8 mouse cellular contexts compared by ENCODE assay signal in genomic region chr6:48085521-48086404, GRCm38 (mm10). TPM values are rescaled to one million over a fixed set of nuclear protein-coding genes. Genes with fewer than 3 reads are reported as not detected.
DNase-seq lines count a peak whose midpoint lies in the region; ATAC-seq lines count a peak whose summit lies in the region.

No protein-coding gene starts in this region.

- H3K4me2 ChIP-seq in intestine, embryonic 15.5 days (replicated peaks), result peak overlapping the region; percentile 81
- H3K4me2 ChIP-seq in limb, embryonic 11.5 days (ENCODE audit: low read depth, severe bottlenecking), result peak overlapping the region; percentile 64
- peak overlapping the region; percentile 73 for H3K4me2 ChIP-seq in midbrain, embryonic 12.5 days (replicated peaks)

- peaks cover 4% of the 10 kb centered on the region; the same call in 1 of the 2 replicates for H3K4me1 ChIP-seq in intestine, embryonic 15.5 days (replicated peaks)
- 0 out of 2 replicates have a peak, but pooled peaks cover 2% of the 10 kb centered on the region for H3K4me1 ChIP-seq in limb, embryonic 11.5 days (ENCODE audit: control insufficient read depth, insufficient read depth, low read length)
- H3K4me1 ChIP-seq in midbrain, embryonic 12.5 days, result peaks cover 11% of the 10 kb centered on the region

- peak; percentile 94 for ATAC-seq in intestine, embryonic 15.5 days
- peak; percentile 90 for ATAC-seq in limb, embryonic 11.5 days (ENCODE audit: insufficient number of reproducible peaks, low FRiP score, low TSS enrichment, low read depth)
- ATAC-seq in midbrain, embryonic 12.5 days (ENCODE audit: low FRiP score, low read depth), result peak; percentile 92

- H3K27ac ChIP-seq in intestine, embryonic 15.5 days, result peak overlapping the region; percentile 93
- H3K27ac ChIP-seq in limb, embryonic 11.5 days (replicated peaks; ENCODE audit: low read depth, low read length), result peak overlapping the region; percentile 87
- H3K27ac ChIP-seq in midbrain, embryonic 12.5 days (replicated peaks), result peak overlapping the region; percentile 94

- H3K9me3 ChIP-seq in intestine, embryonic 15.5 days, result no peaks in the 10 kb centered on the region
- H3K9me3 ChIP-seq in limb, embryonic 11.5 days (ENCODE audit: control insufficient read depth, low read length), result no peaks in the 10 kb centered on the region
- no peaks in the 10 kb centered on the region for H3K9me3 ChIP-seq in midbrain, embryonic 12.5 days

- H3K9ac ChIP-seq in intestine, embryonic 15.5 days, result peak overlapping the region; percentile 97
- peak overlapping the region; percentile 96 for H3K9ac ChIP-seq in limb, embryonic 11.5 days (ENCODE audit: low read length)
- H3K9ac ChIP-seq in midbrain, embryonic 12.5 days (replicated peaks), result peak overlapping the region; percentile 97

- 3% methylated on average over 61 of the region's 72 CpGs for WGBS in intestine, embryonic 15.5 days
- 5% methylated on average over 41 of the region's 72 CpGs for WGBS in limb, embryonic 11.5 days
- WGBS in midbrain, embryonic 12.5 days, result 4% methylated on average over 45 of the region's 72 CpGs

- H3K36me3 ChIP-seq in intestine, embryonic 15.5 days, result peaks cover 26% of the 10 kb centered on the region
- H3K36me3 ChIP-seq in limb, embryonic 11.5 days (ENCODE audit: control insufficient read depth, insufficient read depth, low read length), result peaks cover 17% of the 10 kb centered on the region; the same call in 1 of the 2 replicates
- H3K36me3 ChIP-seq in midbrain, embryonic 12.5 days, result peaks cover 28% of the 10 kb centered on the region

- no peaks in the 10 kb centered on the region for H3K27me3 ChIP-seq in intestine, embryonic 15.5 days (replicated peaks)
- H3K27me3 ChIP-seq in limb, embryonic 11.5 days (ENCODE audit: control insufficient read depth, insufficient read depth, low read length), result no peaks in the 10 kb centered on the region
- no peaks in the 10 kb centered on the region for H3K27me3 ChIP-seq in midbrain, embryonic 12.5 days

- peak overlapping the region; percentile 88 for H3K4me3 ChIP-seq in intestine, embryonic 15.5 days (replicated peaks)
- H3K4me3 ChIP-seq in limb, embryonic 11.5 days (ENCODE audit: low read depth, low read length), result peak overlapping the region; percentile 82
- H3K4me3 ChIP-seq in midbrain, embryonic 12.5 days, result peak overlapping the region; percentile 96

- intact Hi-C loops in gastrocnemius, postnatal 36 days (cut with DNase I), result no loop called here

- peak; percentile 85 for DNase-seq in adrenal gland, adult 2 months
- peak; percentile 23 for DNase-seq in embryo, embryonic 11.5 days (ENCODE audit: low read depth, low spot score)
- peak; percentile 49 to 59 for DNase-seq in gastrocnemius, postnatal 36 days
- peak; percentile 72 for DNase-seq in limb, embryonic 11.5 days (ENCODE audit: low spot score)
- peak; percentile 63 for DNase-seq in right cerebral cortex, postnatal 4 days
- DNase-seq in urinary bladder, postnatal 4 days (ENCODE audit: low spot score in 2 of 2), result peak; percentile 68 to 70

RNA-seq across cellular contexts. Expression of gene Zfp746, which starts 0.6 kb away (rescaled TPM):
- total RNA-seq in adrenal gland, adult 2 months (2021), result 10 to 100 TPM; 23.4 to 24.8 TPM
- 21.0 and 23.7 TPM in 2 replicates for polyA plus RNA-seq in adrenal gland, adult 2 months (2012; rRNA removed)
- total RNA-seq in gastrocnemius, postnatal 36 days (2021), result 10 to 100 TPM in 1 of 2 experiments, 1 to 10 TPM in 1; 7.1 to 10.4 TPM
- 15.1 and 15.6 TPM in 2 replicates for polyA plus RNA-seq in intestine, embryonic 15.5 days (2015; fragmentation: Nextera tagmentation; extraction: Ambion mirVana)
- polyA plus RNA-seq in limb, embryonic 11.5 days (2014; fragmentation: Nextera tagmentation; extraction: Ambion mirVana), result 24.4 and 28.6 TPM in 2 replicates
- 29.4 and 29.6 TPM in 2 replicates for polyA plus RNA-seq in midbrain, embryonic 12.5 days (2016; fragmentation: Nextera tagmentation; extraction: Ambion mirVana)

RNA-seq across cellular contexts. Expression of gene Zfp777, which starts 37.1 kb away (rescaled TPM):
- total RNA-seq in adrenal gland, adult 2 months (2021), result 10 to 100 TPM; 20.1 to 24.3 TPM
- polyA plus RNA-seq in adrenal gland, adult 2 months (2012; rRNA removed), result 20.3 and 23.4 TPM in 2 replicates
- total RNA-seq in gastrocnemius, postnatal 36 days (2021), result 10 to 100 TPM; 14.4 to 16.3 TPM
- polyA plus RNA-seq in intestine, embryonic 15.5 days (2015; fragmentation: Nextera tagmentation; extraction: Ambion mirVana), result 6.5 and 7.1 TPM in 2 replicates
- polyA plus RNA-seq in limb, embryonic 11.5 days (2014; fragmentation: Nextera tagmentation; extraction: Ambion mirVana), result 9.3 and 9.8 TPM in 2 replicates
- polyA plus RNA-seq in midbrain, embryonic 12.5 days (2016; fragmentation: Nextera tagmentation; extraction: Ambion mirVana), result 11.7 and 14.0 TPM in 2 replicates

Comparison
In these comparisons a context has a peak if more than half of its experiments do, and no peak if none do; other contexts are left out.
1. Peak in every context shown above with its lines: DNase-seq, ATAC-seq, H3K4me3 ChIP-seq and H3K27ac ChIP-seq.
2. DNase-seq: peak in every context shown above with its lines; median percentile 85 in adrenal gland, adult 2 months; 72 in limb, embryonic 11.5 days; 69 in urinary bladder, postnatal 4 days; 63 in right cerebral cortex, postnatal 4 days; 54 in gastrocnemius, postnatal 36 days; 23 in embryo, embryonic 11.5 days.